Mouse (Mus musculus) gastrocnemius, adult 18-20 months (tissue): ENCODE measurements around the gene Zbtb8os. TPM values are rescaled to one million over a fixed set of nuclear protein-coding genes. Genes with fewer than 3 reads are reported as not detected.

ENCODE experiments used
- DNase-seq: peaks from one replicate; pipeline ENCODE4 v3.0.0; 2021; ENCODE audit warnings: low spot score
- total RNA-seq, 2 experiments: library from RNA; stranded (reverse); gene quantifications; 2 replicates each; pipeline ENCODE4 v1.2.3; 2021

The Zbtb8os gene
- total RNA-seq, 2 experiments from 2014 or later: 24.9 to 30.2 TPM

- DNase-seq: no peak
Measured at GRCm38 (mm10) chr4:129375821-129376220, 40.3 kb downstream of the Zbtb8os start.

GRCm38 (mm10) chr4:129376961-129377545 lies 41.6 kb downstream of the Zbtb8os start:
- DNase-seq: peak; percentile 25

- DNase-seq: peak; percentile 26
Measured at GRCm38 (mm10) chr4:129377601-129378390, 42.3 kb downstream of the Zbtb8os start, which contains the start of gene Zbtb8a. Zbtb8a (minus strand) TSS chr4:129378116.

GRCm38 (mm10) chr4:129379805-129380204 lies 44.3 kb downstream of the Zbtb8os start:
- DNase-seq: no peak

- DNase-seq: no peak
Measured at GRCm38 (mm10) chr4:129381148-129381547, 45.7 kb downstream of the Zbtb8os start.

- DNase-seq: no peak
Measured at GRCm38 (mm10) chr4:129382029-129382428, 46.5 kb downstream of the Zbtb8os start.

- peak; percentile 59 for DNase-seq
Measured at GRCm38 (mm10) chr4:129382488-129382887, 47.0 kb downstream of the Zbtb8os start.

GRCm38 (mm10) chr4:129383586-129383985 lies 48.1 kb downstream of the Zbtb8os start:
- DNase-seq: no peak

GRCm38 (mm10) chr4:129384440-129384839 lies 48.9 kb downstream of the Zbtb8os start:
- DNase-seq: peak; percentile 25

GRCm38 (mm10) chr4:129385685-129386084 lies 50.2 kb downstream of the Zbtb8os start:
- no peak for DNase-seq

- DNase-seq: no peak
Measured at GRCm38 (mm10) chr4:129386269-129386946, 50.9 kb downstream of the Zbtb8os start.

- no peak for DNase-seq
Measured at GRCm38 (mm10) chr4:129386989-129387388, 51.5 kb downstream of the Zbtb8os start.

GRCm38 (mm10) chr4:129388404-129388803 lies 52.9 kb downstream of the Zbtb8os start:
- no peak for DNase-seq

- peak; percentile 9 for DNase-seq
Measured at GRCm38 (mm10) chr4:129390216-129390743, 54.8 kb downstream of the Zbtb8os start.

- no peak for DNase-seq
Measured at GRCm38 (mm10) chr4:129390936-129391557, 55.6 kb downstream of the Zbtb8os start.

GRCm38 (mm10) chr4:129394089-129394870 lies 58.8 kb downstream of the Zbtb8os start:
- no peak for DNase-seq

GRCm38 (mm10) chr4:129396960-129397359 lies 61.5 kb downstream of the Zbtb8os start:
- no peak for DNase-seq

GRCm38 (mm10) chr4:129399813-129400212 lies 64.3 kb downstream of the Zbtb8os start:
- no peak for DNase-seq
